Mouse (Mus musculus): ENCODE results near the gene Pdss2.
"Not testable (repeated sequence)": the region's sequence is repeated elsewhere in the genome, so short reads cannot be mapped to it uniquely, and the experiment has no call there.

The Pdss2 gene

DNA sequence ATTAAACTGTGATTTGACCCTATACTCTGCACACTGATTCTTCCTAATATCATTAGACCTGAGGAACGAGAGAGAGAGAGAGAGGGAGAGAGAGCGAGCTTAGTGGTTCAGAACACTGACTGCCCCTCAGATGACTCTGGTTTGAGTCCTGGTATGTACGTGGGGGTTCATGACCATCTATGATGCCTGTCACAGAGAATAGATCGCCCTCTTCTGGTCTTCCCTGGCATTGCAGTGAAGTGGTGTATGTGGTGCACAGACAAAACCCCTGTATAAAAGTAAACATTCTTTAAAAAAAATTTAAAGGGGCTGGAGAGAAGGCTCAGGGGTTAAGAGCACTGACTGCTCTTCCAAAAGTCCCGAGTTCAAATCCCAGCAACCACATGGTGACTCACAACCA, 157.0 kb downstream of the Pdss2 start:
- DNase-seq = peak; percentile 61

DNA sequence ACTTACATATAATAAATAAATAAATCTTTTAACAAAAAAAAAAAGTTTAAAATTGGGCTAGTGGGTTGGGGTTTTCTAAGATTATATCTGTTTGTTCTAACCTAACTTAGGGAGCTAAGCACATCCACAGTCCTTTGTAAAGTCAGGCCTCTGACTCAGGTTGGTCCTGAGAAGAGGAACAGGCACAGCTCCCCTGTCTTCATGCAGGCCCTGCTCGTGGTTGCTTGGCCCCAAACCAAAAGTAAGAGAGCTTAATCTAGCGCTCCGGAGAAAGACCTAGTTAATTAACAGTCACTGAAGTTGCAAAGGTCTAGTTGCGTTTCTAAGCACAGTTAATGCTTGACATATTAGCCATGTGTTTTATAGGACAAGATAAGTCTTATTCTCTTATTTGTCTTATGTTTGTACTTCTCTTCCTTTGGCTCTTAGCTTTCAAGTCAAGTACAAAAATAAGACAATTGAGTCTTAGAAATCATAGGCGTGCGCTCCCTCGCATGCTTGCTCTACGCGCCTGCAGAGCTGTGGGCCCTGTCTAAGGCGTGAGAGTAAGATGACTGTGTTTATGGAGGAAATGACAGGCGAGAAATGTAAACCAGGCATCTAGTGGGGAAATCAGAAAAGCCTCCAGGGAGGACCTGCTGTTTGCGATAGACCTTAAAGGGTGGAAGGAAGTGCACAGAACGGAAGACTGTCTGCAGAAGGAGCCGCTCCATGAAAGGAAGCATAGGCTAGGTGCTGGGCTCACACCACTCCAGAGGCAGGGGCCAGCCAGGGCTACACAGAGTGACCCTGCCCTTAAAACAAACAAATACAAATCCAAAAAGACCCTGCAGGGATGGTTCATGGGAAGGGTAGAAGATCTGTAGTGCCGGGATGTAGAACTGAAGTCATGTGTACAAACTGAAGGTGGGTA, 157.7 kb downstream of the Pdss2 start:
- no peak for DNase-seq

DNA sequence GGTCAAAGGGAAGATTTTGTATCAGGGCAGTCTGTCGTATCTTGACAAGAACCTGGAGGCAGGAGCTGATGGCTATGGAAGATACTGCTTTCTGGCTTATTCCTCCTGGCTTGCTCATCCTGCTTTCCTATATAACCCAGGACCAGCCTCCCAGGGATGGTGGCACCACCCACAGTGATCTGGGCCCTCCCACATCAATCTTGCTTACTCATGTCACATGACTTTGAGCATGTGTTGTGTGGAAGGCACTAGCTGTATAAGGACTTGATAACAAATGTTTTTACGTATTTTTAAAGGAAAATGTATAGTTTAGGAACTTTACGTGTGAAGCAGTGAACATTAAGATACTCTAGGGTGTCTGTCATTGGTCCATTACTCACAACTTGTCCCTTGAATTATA, 161.4 kb downstream of the Pdss2 start:
- DNase-seq = no peak

DNA sequence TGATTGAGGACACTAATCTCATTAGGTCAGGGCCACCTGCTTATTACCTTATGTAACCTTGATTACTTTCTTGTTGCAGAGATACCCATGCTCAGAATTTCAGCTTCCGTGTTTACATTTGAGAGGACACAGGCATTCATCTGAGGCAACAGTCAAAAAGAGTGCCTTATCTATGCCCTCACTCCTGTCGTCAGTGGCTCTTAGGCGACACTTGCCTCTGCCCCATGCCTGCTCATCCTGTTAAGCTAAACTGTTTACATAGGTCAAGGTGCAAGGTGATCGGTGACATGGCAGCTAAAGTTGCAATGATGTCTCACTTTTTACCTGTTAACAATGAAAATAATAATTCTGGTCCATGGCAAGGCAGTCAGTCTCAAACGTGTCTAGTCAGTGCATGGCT, 163.3 kb downstream of the Pdss2 start:
- no peak for DNase-seq

DNA sequence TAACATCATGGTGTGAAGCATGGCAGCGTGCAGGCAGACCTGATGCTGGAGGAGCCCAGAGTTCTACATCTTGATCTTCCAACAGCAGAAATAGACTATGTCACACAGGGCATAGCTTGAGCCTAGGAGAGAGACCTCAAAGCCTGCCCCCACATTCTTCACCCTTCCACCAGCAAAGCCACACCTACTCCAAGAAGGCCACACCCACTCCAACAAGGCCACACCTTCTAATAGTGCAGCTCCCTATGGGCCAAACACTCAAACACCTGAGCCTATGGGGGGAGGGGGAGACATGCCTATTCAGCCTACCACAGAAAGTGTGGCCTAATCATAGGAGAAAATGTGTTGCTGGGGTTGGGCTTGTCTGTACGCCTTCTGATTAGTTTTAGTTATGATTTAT, 171.6 kb downstream of the Pdss2 start:
- DNase-seq = no peak

DNA sequence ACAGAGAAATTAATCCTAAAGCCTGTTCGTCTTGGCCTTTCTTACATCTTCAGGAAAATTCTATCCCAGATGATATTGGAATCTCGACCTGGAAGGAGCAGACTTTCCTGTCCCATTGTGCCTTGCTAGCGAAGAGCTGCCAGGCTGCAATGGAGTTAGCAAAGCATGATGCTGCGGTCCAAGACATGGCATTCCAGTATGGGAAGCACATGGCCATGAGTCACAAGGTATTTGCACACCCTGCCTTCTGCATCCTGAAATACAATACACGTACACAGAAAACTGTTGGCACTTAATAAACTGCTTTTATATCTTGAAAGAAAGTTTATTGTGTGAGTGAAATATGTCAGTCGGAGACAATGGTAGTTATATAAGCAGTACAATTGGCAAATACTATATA, 172.5 kb downstream of the Pdss2 start:
- DNase-seq = no peak

DNA sequence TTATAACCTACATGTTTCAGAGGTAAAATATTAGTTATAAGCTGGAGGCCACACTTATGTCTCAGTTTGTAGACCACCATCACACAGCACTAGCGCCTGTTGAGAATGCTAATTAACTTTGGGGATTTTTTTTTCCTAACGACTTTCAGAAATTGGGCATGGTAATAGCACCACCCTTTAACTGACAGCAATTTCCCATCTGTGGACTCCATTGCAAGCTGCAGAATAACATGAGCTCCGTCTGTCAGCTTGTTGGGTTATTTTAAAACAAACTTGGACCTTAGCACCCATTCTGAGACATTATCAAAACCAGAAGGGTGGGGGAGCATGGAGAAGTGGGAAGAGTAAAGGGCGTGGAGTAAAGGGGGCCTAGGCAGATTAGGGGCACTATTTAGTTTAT, 174.5 kb downstream of the Pdss2 start:
- DNase-seq = no peak

DNA sequence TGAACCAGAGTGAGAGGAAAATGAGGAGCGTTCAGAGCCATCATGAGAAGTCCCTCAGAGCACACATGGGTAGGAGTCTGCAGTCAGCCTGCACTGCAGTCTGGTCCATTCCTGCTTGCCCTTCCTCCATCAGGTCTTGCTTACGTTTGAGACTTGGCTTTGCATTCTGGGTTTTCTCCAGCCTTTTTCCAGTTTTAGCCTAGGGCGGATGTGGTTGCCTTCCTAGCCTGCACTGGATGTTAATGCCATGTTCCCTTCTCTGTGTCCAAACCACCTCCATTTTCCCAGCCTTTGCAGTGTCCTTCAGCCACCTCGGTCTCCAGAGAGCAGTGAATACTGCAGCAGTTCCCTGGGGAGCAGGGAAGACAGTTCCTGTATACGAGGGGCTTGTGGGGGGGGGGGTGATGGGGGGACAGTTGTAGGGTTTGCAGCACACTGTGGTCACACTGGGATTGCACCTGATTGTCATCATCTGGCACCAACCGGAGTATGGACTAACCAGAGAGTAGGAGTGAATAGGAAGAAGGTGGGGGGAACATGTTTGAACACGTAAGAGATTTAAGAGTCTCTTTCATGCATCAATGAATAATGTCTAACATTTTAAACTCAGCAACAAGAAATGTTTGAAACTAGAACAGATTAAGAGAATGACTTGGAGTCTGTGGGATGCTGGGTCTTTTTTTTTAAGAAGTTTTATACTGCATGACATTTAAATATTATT, 178.5 kb downstream of the Pdss2 start:
- no peak for DNase-seq

DNA sequence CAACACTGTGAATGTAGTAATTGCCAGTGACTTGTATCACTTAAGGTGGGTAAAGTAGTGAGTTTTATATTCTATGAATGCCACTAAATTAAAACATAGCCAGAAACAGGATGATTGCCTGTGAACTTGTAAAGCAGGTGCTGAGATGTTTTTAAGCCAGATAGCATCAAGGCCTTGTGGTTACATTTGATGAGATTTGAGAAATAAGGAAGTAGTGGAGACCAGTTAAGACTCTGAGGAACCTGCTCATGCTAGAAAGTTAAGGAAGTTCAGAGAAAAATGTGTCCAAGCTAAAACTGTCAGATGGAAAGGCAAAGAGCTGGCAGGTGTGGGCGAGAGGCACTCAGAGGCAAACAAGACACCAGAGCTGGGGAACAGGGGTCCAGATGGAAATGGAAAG, 184.8 kb downstream of the Pdss2 start:
- DNase-seq = no peak

DNA sequence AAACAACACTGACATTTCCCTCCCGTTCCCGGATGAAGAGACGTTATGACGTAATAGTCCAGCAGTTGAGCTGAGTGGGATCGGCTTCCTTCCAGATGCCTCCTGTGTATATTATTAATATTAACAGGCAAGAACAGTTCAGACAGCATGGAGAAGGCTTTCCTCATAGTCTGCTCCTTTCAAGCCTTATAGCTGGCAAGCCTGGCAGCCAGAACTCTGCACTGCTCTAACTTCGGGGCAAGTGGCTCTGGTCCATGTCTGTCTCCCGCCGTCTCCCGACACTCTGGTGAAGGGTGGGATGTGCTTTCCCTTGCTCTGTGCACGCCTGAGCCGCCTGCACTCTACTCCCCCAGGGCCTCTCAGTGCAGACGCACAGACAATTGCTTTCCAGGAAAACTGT, 185.6 kb downstream of the Pdss2 start:
- DNase-seq = no peak

DNA sequence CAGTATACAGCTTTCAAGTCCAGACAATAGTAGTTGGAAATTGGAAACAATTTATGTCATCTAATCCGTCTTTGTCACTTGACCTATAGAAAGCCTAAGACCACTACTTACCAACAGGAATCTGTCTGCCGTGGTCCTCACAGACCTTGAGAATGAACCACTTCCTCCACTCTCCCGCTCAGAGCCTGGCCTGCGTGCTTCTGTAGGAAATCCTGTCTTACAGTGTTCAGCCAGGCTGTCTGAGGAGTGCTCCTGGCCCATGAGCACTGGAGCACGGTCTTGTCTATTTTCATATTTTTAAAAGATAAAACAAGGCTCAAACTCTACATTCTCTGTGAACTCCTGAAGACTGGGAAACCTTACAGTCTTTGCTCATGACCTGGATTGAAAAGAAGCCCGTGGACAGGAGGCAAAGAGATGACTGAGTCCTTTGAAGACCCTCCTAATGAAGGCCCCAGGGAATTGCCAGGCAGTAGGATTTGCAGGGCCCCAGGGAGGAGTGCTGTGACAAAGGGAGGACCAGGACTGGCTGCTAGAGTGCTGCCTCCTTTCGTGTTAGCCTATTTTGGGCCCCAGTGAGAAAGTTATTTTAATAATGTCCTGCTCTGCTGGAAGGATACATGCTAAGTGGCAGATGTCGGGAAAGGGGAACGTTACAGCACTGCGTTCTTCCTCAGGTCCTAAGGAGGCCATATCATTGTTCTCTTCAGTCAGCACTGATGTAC, 188.4 kb downstream of the Pdss2 start:
- no peak for DNase-seq

DNA sequence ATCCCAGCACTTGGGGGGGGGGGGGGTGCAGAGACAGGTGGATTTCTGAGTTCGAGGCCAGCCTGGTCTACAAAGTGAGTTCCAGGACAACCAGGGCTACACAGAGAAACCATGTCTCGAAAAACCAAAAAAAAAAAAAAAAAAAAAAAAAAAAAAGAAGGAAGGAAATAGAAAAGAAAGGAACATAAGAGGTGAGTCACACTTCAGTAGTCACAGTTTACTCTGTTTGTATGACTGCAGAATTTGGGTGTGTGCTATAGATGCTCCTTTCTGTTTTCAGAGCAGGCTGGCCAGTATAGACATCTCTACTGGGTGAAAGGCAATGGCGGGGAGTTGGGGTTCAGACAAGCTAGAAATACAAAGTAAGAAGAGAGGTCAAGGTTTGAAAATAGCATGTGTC, 189.9 kb downstream of the Pdss2 start:
- not testable (repeated sequence) for DNase-seq

DNA sequence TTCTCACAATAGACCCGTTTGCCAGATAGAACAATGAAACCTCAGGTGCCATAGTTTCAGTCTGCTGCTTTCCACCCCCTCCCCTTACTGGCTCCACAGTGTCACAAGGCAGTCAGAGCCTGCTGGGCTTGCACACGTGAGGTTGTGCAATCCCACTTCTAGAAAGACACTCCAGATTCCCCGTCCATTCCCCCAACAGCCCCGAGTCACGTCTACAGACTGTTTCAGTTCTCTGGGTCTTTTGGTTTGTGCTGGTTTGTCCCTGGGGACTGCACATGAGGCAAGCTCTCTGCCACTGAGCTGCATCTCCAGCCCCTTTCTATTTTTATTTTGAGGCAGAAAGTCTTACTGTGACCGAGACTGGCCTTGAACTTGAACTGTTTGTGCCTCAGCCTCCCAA, 196.1 kb downstream of the Pdss2 start:
- no peak for DNase-seq

DNA sequence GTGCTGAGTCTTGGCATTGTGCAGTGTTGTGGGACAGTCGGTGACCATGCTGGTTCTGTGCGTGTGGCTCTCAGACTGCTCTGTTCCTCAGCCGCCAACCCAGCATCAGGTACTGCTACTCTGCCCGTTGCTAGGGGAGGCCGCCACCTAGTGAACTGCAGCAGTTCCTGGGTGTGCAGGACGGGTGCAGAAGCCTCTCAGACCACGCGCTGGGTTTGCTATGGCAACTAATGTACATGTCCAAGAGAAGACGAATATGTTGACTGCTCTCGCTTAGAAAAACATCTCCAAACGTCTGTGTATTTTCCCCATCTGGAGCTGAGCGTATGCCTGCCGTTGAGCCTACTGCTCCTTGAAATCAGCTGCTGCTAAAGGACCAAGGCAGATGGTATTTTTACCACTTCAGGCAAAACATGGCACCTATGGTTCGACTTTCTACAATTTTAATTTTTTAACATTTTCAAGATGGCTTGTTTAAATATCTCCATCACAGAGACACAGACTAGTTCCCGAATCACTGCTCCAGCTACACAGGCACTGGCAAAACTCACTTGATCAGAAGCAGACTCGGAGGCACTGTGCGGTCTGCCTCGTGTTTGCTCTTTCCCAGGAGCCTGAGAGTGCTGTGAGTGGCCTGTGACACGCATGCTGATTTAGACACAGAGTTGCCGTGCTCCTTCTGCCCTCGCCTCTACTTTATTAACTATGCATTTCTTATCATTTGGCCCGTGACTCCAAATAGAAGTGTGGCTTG, 199.6 kb downstream of the Pdss2 start:
- DNase-seq = no peak

DNA sequence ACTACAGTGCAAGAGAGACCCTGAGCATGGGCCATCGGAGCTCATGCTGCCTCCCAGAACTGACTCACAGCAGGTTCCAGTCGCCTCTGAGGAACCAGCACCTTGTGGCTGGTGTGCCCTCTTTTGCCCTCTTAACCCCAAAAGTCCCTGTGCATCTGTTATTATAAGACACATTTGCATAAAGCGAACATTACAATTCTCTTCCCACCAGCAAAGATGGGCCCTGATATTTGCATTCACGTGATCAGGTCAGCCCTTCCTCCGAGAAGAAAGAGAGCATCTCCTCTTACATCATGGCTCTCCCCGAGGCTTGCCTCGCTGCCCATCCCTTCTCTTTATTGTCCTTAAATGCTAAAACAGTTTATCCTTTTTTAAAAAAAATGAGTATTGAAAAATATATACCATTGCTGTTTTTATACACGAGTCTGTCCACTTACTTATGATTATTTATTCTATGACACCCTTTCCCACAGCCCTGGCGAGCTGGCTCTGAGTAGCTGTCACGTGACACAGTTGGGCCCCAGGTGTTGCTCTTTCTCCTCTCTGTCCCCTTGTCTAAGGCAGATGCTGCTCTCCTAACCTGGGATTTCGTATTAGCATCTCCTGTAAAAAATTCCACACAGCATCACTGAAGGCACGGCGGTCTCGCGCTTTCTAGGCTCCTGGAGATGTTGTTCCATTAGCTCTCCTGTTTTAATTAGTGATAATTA, 200.9 kb downstream of the Pdss2 start:
- no peak for DNase-seq

DNA sequence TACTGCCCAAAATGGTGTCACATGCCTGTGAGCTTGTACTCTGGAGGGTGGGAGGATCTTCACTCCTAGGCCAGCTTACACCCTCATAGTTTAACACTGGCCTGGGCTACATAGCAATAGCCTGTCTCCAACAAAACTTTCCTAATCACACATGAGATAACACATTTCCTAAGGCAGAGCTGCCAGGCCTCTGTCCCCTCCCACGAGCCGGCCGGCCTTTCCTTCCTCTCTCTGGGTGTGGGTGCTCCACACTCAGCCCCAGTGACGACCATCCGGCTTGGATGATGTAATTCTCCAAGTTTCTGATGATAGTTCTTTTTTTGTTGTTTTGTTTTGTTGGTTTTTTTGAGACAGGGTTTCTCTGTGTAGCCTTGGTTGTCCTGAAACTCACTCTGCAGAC, 203.3 kb downstream of the Pdss2 start:
- no peak for DNase-seq

DNA sequence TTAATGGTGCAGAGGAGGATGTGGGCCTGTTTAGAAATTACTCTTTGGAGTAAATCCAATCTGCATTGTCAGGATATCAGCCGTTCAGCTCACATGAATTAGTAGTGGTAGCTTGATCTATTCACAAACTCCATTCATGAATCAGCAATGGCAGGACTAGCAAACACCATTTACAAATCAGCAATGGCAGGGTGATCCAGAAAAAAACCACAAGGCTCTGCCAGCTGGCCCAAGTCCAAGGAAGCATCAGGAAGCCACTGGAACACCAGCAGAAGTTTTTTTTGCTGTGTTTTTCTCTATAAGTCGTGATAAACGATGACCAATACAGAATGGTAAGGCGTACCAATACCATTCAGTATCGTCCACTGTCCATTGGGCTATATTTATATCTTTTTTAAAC, 209.3 kb downstream of the Pdss2 start:
- no peak for DNase-seq

DNA sequence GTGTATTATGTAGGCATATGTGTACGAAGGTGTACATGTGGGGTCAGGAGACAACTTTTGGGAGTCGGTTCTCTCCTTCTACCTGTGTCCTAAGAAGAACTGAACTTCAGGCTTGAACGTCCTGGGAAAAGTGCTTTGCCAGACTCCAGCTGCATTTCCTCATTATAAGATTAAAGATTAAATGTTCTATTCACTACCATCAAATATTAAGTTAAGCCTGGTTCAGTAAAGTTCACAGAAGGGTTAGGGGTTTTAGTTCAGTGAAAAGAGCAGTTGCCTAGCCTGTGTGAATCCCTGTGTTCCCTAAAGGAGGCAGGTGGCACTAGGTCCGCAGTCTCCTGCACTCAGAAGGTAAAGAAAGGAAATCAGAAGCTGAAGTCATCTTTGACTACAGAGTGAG, 213.0 kb downstream of the Pdss2 start:
- no peak for DNase-seq

DNA sequence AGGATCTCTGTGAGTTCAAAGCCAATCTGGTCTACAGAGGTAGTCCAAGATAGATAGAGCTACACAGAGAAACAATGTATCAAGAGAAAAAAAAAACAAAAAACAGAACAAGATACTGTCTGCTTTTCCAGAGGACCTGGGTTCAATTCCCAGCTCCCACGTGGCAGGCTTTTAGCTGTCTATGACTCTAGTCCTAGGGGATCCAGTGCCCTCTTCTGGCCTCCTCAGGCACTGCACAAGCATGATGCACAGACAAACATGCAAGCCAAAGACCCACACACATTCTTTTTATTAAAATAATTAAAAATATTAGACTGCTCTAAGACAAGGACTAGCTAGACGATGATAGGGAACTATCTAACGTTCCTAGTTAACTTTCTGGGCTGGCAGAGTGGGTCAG, 214.5 kb downstream of the Pdss2 start:
- DNase-seq = no peak

DNA sequence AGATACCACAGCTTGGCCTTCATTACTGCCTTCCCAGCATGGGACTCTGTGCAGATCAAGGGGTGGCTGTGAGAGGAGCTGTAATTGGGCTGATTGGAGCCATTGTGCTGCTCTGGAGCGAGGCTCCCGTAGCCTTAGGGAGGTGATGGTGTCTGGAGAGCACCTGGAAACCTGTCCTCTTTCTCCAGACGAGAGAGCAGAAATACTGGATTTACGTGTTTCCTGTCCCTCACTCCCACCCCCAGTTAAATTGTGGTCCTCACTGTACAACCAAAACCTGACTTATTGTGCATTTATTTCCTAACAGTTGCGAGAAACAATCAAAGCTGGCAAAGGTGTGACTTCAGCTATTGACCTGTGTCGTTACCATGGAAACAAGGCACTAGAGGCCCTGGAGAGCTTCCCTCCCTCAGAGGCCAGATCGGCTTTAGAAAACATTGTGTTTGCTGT, 218.2 kb downstream of the Pdss2 start:
- DNase-seq = no peak

DNA sequence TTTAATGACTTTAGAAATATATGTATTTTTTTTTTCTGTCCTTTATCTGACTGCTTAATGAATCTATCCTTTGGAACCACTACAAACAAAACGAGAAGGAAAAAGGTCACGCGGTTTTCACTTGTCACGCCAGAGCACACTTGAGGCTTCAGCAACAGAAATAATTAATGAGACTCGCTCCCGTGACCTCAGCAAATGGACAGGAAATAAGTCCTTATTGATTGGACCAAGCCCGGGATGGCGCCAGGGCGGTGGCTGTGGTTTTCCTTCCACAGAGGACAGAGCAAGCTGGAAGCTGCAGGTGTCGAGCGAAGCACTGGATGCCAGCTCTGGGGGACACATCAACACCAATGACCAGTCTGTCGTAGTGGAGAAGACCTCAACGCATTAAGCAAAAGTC, 218.8 kb downstream of the Pdss2 start:
- no peak for DNase-seq

Measured in cerebellum, adult 8-10 months (tissue).